Mouse (Mus musculus) liver, embryonic 11.5 days (tissue): Measurements from ENCODE around the gene Eif3d. TPM values are rescaled to one million over a fixed set of nuclear protein-coding genes. Genes with fewer than 3 reads are reported as not detected.
A peak's percentile ranks its signal among the peaks of the same experiment; 100 is the strongest.

Source experiments
- ATAC-seq: fragments of 200-750 bp; cut with Nextera tagmentation; replicated peaks from 2 replicates; pipeline ENCODE4 v1.8.0; 2017; ENCODE audit warnings: moderate number of reproducible peaks, mild to moderate bottlenecking, moderate TSS enrichment, moderate library complexity; ENCODE audit not compliant: low FRiP score
- DNase-seq: peaks from one replicate; pipeline ENCODE4 v3.0.0-alpha.2; 2017; ENCODE audit warnings: low spot score
- H3K27ac ChIP-seq: fragments of 300-500 bp; sonication (generic); 2 replicates; pipeline ENCODE4 v1.5.1; 2014; ENCODE audit warnings: mild to moderate bottlenecking, low read depth, low read length, control low read depth
- H3K27me3 ChIP-seq: fragments of 300-500 bp; sonication (generic); replicated peaks from 2 replicates; pipeline ENCODE4 v1.6.1; 2014; ENCODE audit warnings: low read length, mixed read lengths; ENCODE audit not compliant: control insufficient read depth, insufficient read depth
- H3K36me3 ChIP-seq: fragments of 300-500 bp; sonication (generic); 2 replicates; pipeline ENCODE4 v1.6.1; 2014; ENCODE audit warnings: mild to moderate bottlenecking, low read length, moderate library complexity, mixed read lengths; ENCODE audit not compliant: control insufficient read depth, insufficient read depth
- H3K4me1 ChIP-seq: fragments of 300-500 bp; sonication (generic); replicated peaks from 2 replicates; pipeline ENCODE4 v1.6.1; 2014; ENCODE audit warnings: low read length, mixed read lengths; ENCODE audit not compliant: control insufficient read depth, insufficient read depth
- H3K4me2 ChIP-seq: fragments of 300-500 bp; sonication (generic); 2 replicates; pipeline ENCODE4 v1.6.1; 2014; ENCODE audit warnings: mild to moderate bottlenecking, control low read depth, moderate library complexity
- H3K4me3 ChIP-seq: fragments of 300-500 bp; sonication (generic); 2 replicates; pipeline ENCODE4 v1.5.1; 2014; ENCODE audit warnings: low read depth, low read length, control low read depth
- H3K9ac ChIP-seq: fragments of 300-500 bp; sonication (generic); 2 replicates; pipeline ENCODE4 v1.6.1; 2014; ENCODE audit warnings: low read depth, low read length, control low read depth
- H3K9me3 ChIP-seq: fragments of 300-500 bp; sonication (generic); 2 replicates; pipeline ENCODE4 v1.6.1; 2016; ENCODE audit warnings: low read length, inconsistent platforms, mixed read lengths; ENCODE audit not compliant: control insufficient read depth
- WGBS: fragments of 180-500 bp; shearing (Covaris S2); extraction: QIAGEN DNeasy Blood & Tissue Kit; methylation state at CpG from one replicate; pipeline ENCODE4 v1.1.7; 2014; 5-methylcytosine and 5-hydroxymethylcytosine counted together
- polyA plus RNA-seq: library from polyadenylated mRNA; unstranded; fragments of >200 nt; fragmentation: Nextera tagmentation; extraction: Ambion mirVana; gene quantifications from 2 replicates; pipeline ENCODE4 v1.2.1, GENCODE M21; 2014

Gene Eif3d
- polyA plus RNA-seq, 1 experiment from 2014 or later: 327 TPM

- ATAC-seq: no peak
- Histone ChIP-seq H3K27ac (no peak overlapping the region), H3K27me3 (peaks cover 6% of the 10 kb centered on the region; the same call in 1 of the 2 replicates), H3K4me3 (no peak overlapping the region), H3K9me3 (no peaks in the 10 kb centered on the region), H3K4me1 (no peaks in the 10 kb centered on the region), H3K4me2 (no peak overlapping the region), H3K9ac (no peak overlapping the region), H3K36me3 (no peaks in the 10 kb centered on the region)
- WGBS: 56% methylated on average over 5 of the region's 5 CpGs
- DNase-seq: no peak
Measured at GRCm38 (mm10) chr15:77981181-77981680, 10.6 kb upstream of the Eif3d start.

- WGBS: 83% methylated on average over 10 of the region's 10 CpGs
- no peak overlapping the region for H3K4me3 ChIP-seq
- peaks cover 6% of the 10 kb centered on the region; the same call in 1 of the 2 replicates for H3K4me1 ChIP-seq
- DNase-seq (no peak), ATAC-seq (no peak)
- H3K36me3 ChIP-seq: no peaks in the 10 kb centered on the region
- H3K4me2 ChIP-seq: no peak overlapping the region
- no peaks in the 10 kb centered on the region for H3K9me3 ChIP-seq
- H3K9ac ChIP-seq: no peak overlapping the region
- peaks cover 6% of the 10 kb centered on the region; the same call in 1 of the 2 replicates for H3K27me3 ChIP-seq
- H3K27ac ChIP-seq: no peak overlapping the region
Measured at GRCm38 (mm10) chr15:77979427-77979865, 8.8 kb upstream of the Eif3d start.

GRCm38 (mm10) chr15:77977663-77978062, 7.0 kb upstream of the Eif3d start:
- DNase-seq (no peak), ATAC-seq (no peak)
- H3K4me3 ChIP-seq: no peak overlapping the region
- peaks cover 14% of the 10 kb centered on the region for H3K4me1 ChIP-seq
- 55% methylated on average over 3 of the region's 3 CpGs for WGBS
- no peak overlapping the region for H3K4me2 ChIP-seq
- no peaks in the 10 kb centered on the region for H3K9me3 ChIP-seq
- no peak overlapping the region for H3K27ac ChIP-seq
- H3K36me3 ChIP-seq: no peaks in the 10 kb centered on the region
- no peak overlapping the region for H3K9ac ChIP-seq
- H3K27me3 ChIP-seq: peaks cover 6% of the 10 kb centered on the region; the same call in 1 of the 2 replicates

- peak; percentile 88 for ATAC-seq
- H3K4me1 ChIP-seq: peaks cover 22% of the 10 kb centered on the region
- H3K9me3 ChIP-seq: no peaks in the 10 kb centered on the region
- 49% methylated on average over 6 of the region's 6 CpGs for WGBS
- DNase-seq: no peak
- no peaks in the 10 kb centered on the region for H3K36me3 ChIP-seq
- H3K4me2 ChIP-seq: peak overlapping the region; percentile 38
- H3K27me3 ChIP-seq: no peaks in the 10 kb centered on the region
- peak overlapping the region; percentile 51 for H3K9ac ChIP-seq
- H3K27ac ChIP-seq: peak overlapping the region; percentile 81
- no peak overlapping the region; the same call in 1 of the 2 replicates for H3K4me3 ChIP-seq
Measured at GRCm38 (mm10) chr15:77974165-77974841, 3.7 kb upstream of the Eif3d start.

- peak overlapping the region; percentile 91 for H3K4me3 ChIP-seq
- WGBS: 1% methylated on average over 15 of the region's 15 CpGs
- peak overlapping the region; percentile 97 for H3K9ac ChIP-seq
- H3K27me3 ChIP-seq: no peaks in the 10 kb centered on the region
- no peaks in the 10 kb centered on the region for H3K9me3 ChIP-seq
- H3K4me1 ChIP-seq: peaks cover 31% of the 10 kb centered on the region
- peak overlapping the region; percentile 99 for H3K27ac ChIP-seq
- ATAC-seq (0 out of 2 replicates have a peak, but pooled peaks have one; percentile 5), DNase-seq (no peak)
- H3K4me2 ChIP-seq: peak overlapping the region; percentile 88
- H3K36me3 ChIP-seq: peaks cover 33% of the 10 kb centered on the region
Measured at GRCm38 (mm10) chr15:77969940-77970469, 608 bp downstream of the Eif3d start.

GRCm38 (mm10) chr15:77965117-77965528, 5.5 kb downstream of the Eif3d start:
- Histone ChIP-seq H3K4me1 (peaks cover 13% of the 10 kb centered on the region; the same call in 1 of the 2 replicates), H3K4me3 (no peak overlapping the region), H3K36me3 (peaks cover 79% of the 10 kb centered on the region), H3K9me3 (no peaks in the 10 kb centered on the region), H3K9ac (no peak overlapping the region), H3K27me3 (no peaks in the 10 kb centered on the region), H3K4me2 (no peak overlapping the region), H3K27ac (peak overlapping the region; percentile 65)
- WGBS: 56% methylated on average over 9 of the region's 9 CpGs
- ATAC-seq: peak; percentile 85
- DNase-seq: no peak

GRCm38 (mm10) chr15:77962447-77962846, 8.2 kb downstream of the Eif3d start:
- Histone ChIP-seq H3K27me3 (no peaks in the 10 kb centered on the region), H3K4me1 (0 out of 2 replicates have a peak, but pooled peaks cover 2% of the 10 kb centered on the region), H3K4me2 (no peak overlapping the region), H3K9me3 (no peaks in the 10 kb centered on the region), H3K36me3 (peaks cover 85% of the 10 kb centered on the region), H3K9ac (no peak overlapping the region), H3K4me3 (no peak overlapping the region), H3K27ac (no peak overlapping the region)
- WGBS: 88% methylated on average over 5 of the region's 5 CpGs
- ATAC-seq (no peak), DNase-seq (no peak)

GRCm38 (mm10) chr15:77960693-77961092, 9.9 kb downstream of the Eif3d start:
- DNase-seq: no peak
- Histone ChIP-seq H3K27ac (no peak overlapping the region), H3K4me2 (no peak overlapping the region), H3K9ac (no peak overlapping the region), H3K36me3 (peaks cover 68% of the 10 kb centered on the region), H3K4me1 (peaks cover 13% of the 10 kb centered on the region), H3K4me3 (no peak overlapping the region), H3K27me3 (peaks cover 9% of the 10 kb centered on the region), H3K9me3 (no peaks in the 10 kb centered on the region)
- 86% methylated on average over 6 of the region's 6 CpGs for WGBS
- no peak for ATAC-seq
